8 mouse cellular contexts compared by ENCODE assay signal in genomic region chr2:84738271-84738911, GRCm38 (mm10). TPM values are rescaled to one million over a fixed set of nuclear protein-coding genes. Genes with fewer than 3 reads are reported as not detected.
A peak's percentile ranks its signal among the peaks of the same experiment; 100 is the strongest.
DNase-seq lines count a peak whose midpoint lies in the region; ATAC-seq and TF ChIP-seq lines count a peak whose summit lies in the region.

No protein-coding gene starts in this region.

- H3K4me1 ChIP-seq in embryonic facial prominence, embryonic 12.5 days: peaks cover 83% of the 10 kb centered on the region
- H3K4me1 ChIP-seq in hindbrain, postnatal 0 days (ENCODE audit: insufficient read depth, low read length): peaks cover 47% of the 10 kb centered on the region
- H3K4me1 ChIP-seq in liver, embryonic 13.5 days (replicated peaks): peaks cover 98% of the 10 kb centered on the region
- peaks cover 46% of the 10 kb centered on the region for H3K4me1 ChIP-seq in neural tube, embryonic 14.5 days (ENCODE audit: control insufficient read depth, insufficient read depth, low read length)

- ATAC-seq in embryonic facial prominence, embryonic 12.5 days (ENCODE audit: insufficient number of reproducible peaks, insufficient read depth, low FRiP score, low TSS enrichment): no peak
- ATAC-seq in hindbrain, postnatal 0 days: no peak
- ATAC-seq in liver, embryonic 13.5 days (ENCODE audit: low read depth): no peak
- no peak for ATAC-seq in neural tube, embryonic 14.5 days (ENCODE audit: low read depth)

- DNase-seq in spleen, postnatal 4 days (ENCODE audit: low spot score in 2 of 2): peak; percentile 49 to 70
- DNase-seq in spleen, postnatal 36 days (ENCODE audit: low spot score in 2 of 2): no peak
- peak; percentile 64 for DNase-seq in hindbrain, postnatal 0 days (ENCODE audit: low spot score)
- peak; percentile 48 for DNase-seq in liver, embryonic 13.5 days
- no peak for DNase-seq in left cerebral cortex, postnatal 25 days (ENCODE audit: low spot score in 2 of 2)
- DNase-seq in ovary, postnatal 36 days (ENCODE audit: low spot score): no peak

- no peaks in the 10 kb centered on the region for H3K27me3 ChIP-seq in embryonic facial prominence, embryonic 12.5 days
- H3K27me3 ChIP-seq in hindbrain, postnatal 0 days (ENCODE audit: insufficient read depth, low read length): no peaks in the 10 kb centered on the region
- peaks cover 17% of the 10 kb centered on the region for H3K27me3 ChIP-seq in liver, embryonic 13.5 days
- H3K27me3 ChIP-seq in neural tube, embryonic 14.5 days (ENCODE audit: control insufficient read depth, insufficient read depth, low read length): no peaks in the 10 kb centered on the region

- H3K9me3 ChIP-seq in embryonic facial prominence, embryonic 12.5 days: no peaks in the 10 kb centered on the region
- no peaks in the 10 kb centered on the region for H3K9me3 ChIP-seq in hindbrain, postnatal 0 days (ENCODE audit: low read length)
- H3K9me3 ChIP-seq in liver, embryonic 13.5 days (replicated peaks): no peaks in the 10 kb centered on the region
- no peaks in the 10 kb centered on the region for H3K9me3 ChIP-seq in neural tube, embryonic 14.5 days (ENCODE audit: control insufficient read depth, low read length)

- H3K27ac ChIP-seq in embryonic facial prominence, embryonic 12.5 days: peak overlapping the region; percentile 83
- no peak overlapping the region for H3K27ac ChIP-seq in hindbrain, postnatal 0 days
- H3K27ac ChIP-seq in liver, embryonic 13.5 days: peak overlapping the region; percentile 100
- no peak overlapping the region for H3K27ac ChIP-seq in neural tube, embryonic 14.5 days (ENCODE audit: low read depth, low read length)

- H3K4me2 ChIP-seq in embryonic facial prominence, embryonic 12.5 days (replicated peaks): peak overlapping the region; percentile 97
- peak overlapping the region; percentile 75 for H3K4me2 ChIP-seq in hindbrain, postnatal 0 days (ENCODE audit: low read depth, low read length)
- peak overlapping the region; percentile 86 for H3K4me2 ChIP-seq in liver, embryonic 13.5 days
- H3K4me2 ChIP-seq in neural tube, embryonic 14.5 days (ENCODE audit: low read depth, low read length): peak overlapping the region; percentile 9; the same call in 1 of the 2 replicates

- TF ChIP-seq CTCF in hindbrain, postnatal 0 days (IDR thresholded peaks at IDR 0.05; ENCODE audit: low read depth): peak; percentile 68

- 1% methylated on average over 12 of the region's 12 CpGs for WGBS in embryonic facial prominence, embryonic 12.5 days
- WGBS in hindbrain, postnatal 0 days: 3% methylated on average over 12 of the region's 12 CpGs
- 4% methylated on average over 12 of the region's 12 CpGs for WGBS in liver, embryonic 13.5 days (ENCODE audit: insufficient replicate concordance)
- 3% methylated on average over 12 of the region's 12 CpGs for WGBS in neural tube, embryonic 14.5 days

- peaks cover 14% of the 10 kb centered on the region; the same call in 1 of the 2 replicates for H3K36me3 ChIP-seq in embryonic facial prominence, embryonic 12.5 days
- H3K36me3 ChIP-seq in hindbrain, postnatal 0 days (ENCODE audit: insufficient read depth, low read length): no peaks in the 10 kb centered on the region
- H3K36me3 ChIP-seq in liver, embryonic 13.5 days: peaks cover 56% of the 10 kb centered on the region
- no peaks in the 10 kb centered on the region for H3K36me3 ChIP-seq in neural tube, embryonic 14.5 days (ENCODE audit: control insufficient read depth, insufficient read depth, low read length)

- H3K4me3 ChIP-seq in embryonic facial prominence, embryonic 12.5 days: 0 out of 2 replicates have a peak overlapping the region, but pooled peaks have one; percentile 7
- H3K4me3 ChIP-seq in hindbrain, postnatal 0 days (ENCODE audit: low read length): no peak overlapping the region; the same call in 1 of the 2 replicates
- H3K4me3 ChIP-seq in liver, embryonic 13.5 days (replicated peaks): peak overlapping the region; percentile 76
- H3K4me3 ChIP-seq in neural tube, embryonic 14.5 days (ENCODE audit: low read depth, low read length): no peak overlapping the region

- intact Hi-C loops in left cerebral cortex, postnatal 25 days (cut with DNase I): loop anchor here (10.0 kb wide), 1 partner anchor 296 kb away; the partner anchor contains the start of genes P2rx3 and Ssrp1

- H3K9ac ChIP-seq in embryonic facial prominence, embryonic 12.5 days: peak overlapping the region; percentile 19; the same call in 1 of the 2 replicates
- no peak overlapping the region for H3K9ac ChIP-seq in hindbrain, postnatal 0 days (replicated peaks; ENCODE audit: low read length)
- peak overlapping the region; percentile 90 for H3K9ac ChIP-seq in liver, embryonic 13.5 days
- no peak overlapping the region for H3K9ac ChIP-seq in neural tube, embryonic 14.5 days (replicated peaks; ENCODE audit: low read depth, low read length)

RNA-seq across cellular contexts. Expression of gene Ypel4, which starts 4.5 kb away (rescaled TPM):
- polyA plus RNA-seq in embryonic facial prominence, embryonic 12.5 days (2016; fragmentation: Nextera tagmentation; extraction: Ambion mirVana): 12.3 and 13.7 TPM in 2 replicates
- 10.0 and 16.8 TPM in 2 replicates for total RNA-seq in hindbrain, postnatal 0 days (2014; rRNA removed)
- 12.3 and 13.1 TPM in 2 replicates for polyA plus RNA-seq in hindbrain, postnatal 0 days (2015; fragmentation: Nextera tagmentation; extraction: Ambion mirVana)
- polyA plus RNA-seq in liver, embryonic 13.5 days (2015; fragmentation: Nextera tagmentation; extraction: Ambion mirVana): 57.8 and 64.2 TPM in 2 replicates
- 17.8 TPM in 2 replicates for polyA plus RNA-seq in neural tube, embryonic 14.5 days (2014; fragmentation: Nextera tagmentation; extraction: Ambion mirVana)
- 10 to 100 TPM; 66.7 to 69.0 TPM for total RNA-seq in left cerebral cortex, postnatal 25 days (2021)

RNA-seq across cellular contexts. Expression of gene Gm19426, which starts 5.1 kb away (rescaled TPM):
- 13.0 and 13.9 TPM in 2 replicates for polyA plus RNA-seq in embryonic facial prominence, embryonic 12.5 days (2016; fragmentation: Nextera tagmentation; extraction: Ambion mirVana)
- 2.9 and 4.3 TPM in 2 replicates for total RNA-seq in hindbrain, postnatal 0 days (2014; rRNA removed)
- polyA plus RNA-seq in hindbrain, postnatal 0 days (2015; fragmentation: Nextera tagmentation; extraction: Ambion mirVana): 3.8 and 6.1 TPM in 2 replicates
- polyA plus RNA-seq in liver, embryonic 13.5 days (2015; fragmentation: Nextera tagmentation; extraction: Ambion mirVana): 1.5 and 2.2 TPM in 2 replicates
- 1.7 and 2.6 TPM in 2 replicates for polyA plus RNA-seq in neural tube, embryonic 14.5 days (2014; fragmentation: Nextera tagmentation; extraction: Ambion mirVana)
- 1 to 10 TPM; 1.2 to 2.3 TPM for total RNA-seq in left cerebral cortex, postnatal 25 days (2021)

RNA-seq across cellular contexts. Expression of gene Clp1, which starts 11.2 kb away (rescaled TPM):
- polyA plus RNA-seq in embryonic facial prominence, embryonic 12.5 days (2016; fragmentation: Nextera tagmentation; extraction: Ambion mirVana): 41.9 and 43.8 TPM in 2 replicates
- total RNA-seq in hindbrain, postnatal 0 days (2014; rRNA removed): 6.3 and 14.3 TPM in 2 replicates
- polyA plus RNA-seq in hindbrain, postnatal 0 days (2015; fragmentation: Nextera tagmentation; extraction: Ambion mirVana): 11.2 and 12.0 TPM in 2 replicates
- 60.3 and 69.1 TPM in 2 replicates for polyA plus RNA-seq in liver, embryonic 13.5 days (2015; fragmentation: Nextera tagmentation; extraction: Ambion mirVana)
- polyA plus RNA-seq in neural tube, embryonic 14.5 days (2014; fragmentation: Nextera tagmentation; extraction: Ambion mirVana): 20.6 and 24.7 TPM in 2 replicates
- total RNA-seq in left cerebral cortex, postnatal 25 days (2021): 1 to 10 TPM; 8.4 to 9.3 TPM

RNA-seq across cellular contexts. Expression of gene Zdhhc5, which starts 23.4 kb away (rescaled TPM):
- 31.2 and 33.9 TPM in 2 replicates for polyA plus RNA-seq in embryonic facial prominence, embryonic 12.5 days (2016; fragmentation: Nextera tagmentation; extraction: Ambion mirVana)
- 38.2 and 41.3 TPM in 2 replicates for total RNA-seq in hindbrain, postnatal 0 days (2014; rRNA removed)
- polyA plus RNA-seq in hindbrain, postnatal 0 days (2015; fragmentation: Nextera tagmentation; extraction: Ambion mirVana): 14.6 and 16.8 TPM in 2 replicates
- 15.8 and 22.4 TPM in 2 replicates for polyA plus RNA-seq in liver, embryonic 13.5 days (2015; fragmentation: Nextera tagmentation; extraction: Ambion mirVana)
- polyA plus RNA-seq in neural tube, embryonic 14.5 days (2014; fragmentation: Nextera tagmentation; extraction: Ambion mirVana): 22.8 and 23.9 TPM in 2 replicates
- total RNA-seq in left cerebral cortex, postnatal 25 days (2021): 10 to 100 TPM; 45.2 to 50.6 TPM

RNA-seq across cellular contexts. Expression of gene Serping1, which starts 36.9 kb away (rescaled TPM):
- 24.7 and 24.9 TPM in 2 replicates for polyA plus RNA-seq in embryonic facial prominence, embryonic 12.5 days (2016; fragmentation: Nextera tagmentation; extraction: Ambion mirVana)
- 28.5 and 36.5 TPM in 2 replicates for total RNA-seq in hindbrain, postnatal 0 days (2014; rRNA removed)
- polyA plus RNA-seq in hindbrain, postnatal 0 days (2015; fragmentation: Nextera tagmentation; extraction: Ambion mirVana): 40.9 and 46.5 TPM in 2 replicates
- 34.0 and 39.6 TPM in 2 replicates for polyA plus RNA-seq in liver, embryonic 13.5 days (2015; fragmentation: Nextera tagmentation; extraction: Ambion mirVana)
- 15.7 and 34.8 TPM in 2 replicates for polyA plus RNA-seq in neural tube, embryonic 14.5 days (2014; fragmentation: Nextera tagmentation; extraction: Ambion mirVana)
- total RNA-seq in left cerebral cortex, postnatal 25 days (2021): 1 to 10 TPM; 7.3 to 7.5 TPM

Comparison
In these comparisons a context has a peak if more than half of its experiments do, and no peak if none do; other contexts are left out.
1. DNase-seq: peak in spleen, postnatal 4 days (2 of 2), hindbrain, postnatal 0 days (single experiment) and liver, embryonic 13.5 days (single experiment); none in spleen, postnatal 36 days (0 of 2), left cerebral cortex, postnatal 25 days (0 of 2) and ovary, postnatal 36 days (single experiment).
2. H3K27ac ChIP-seq: peak in embryonic facial prominence, embryonic 12.5 days (single experiment) and liver, embryonic 13.5 days (single experiment); none in hindbrain, postnatal 0 days (single experiment) and neural tube, embryonic 14.5 days (single experiment).
3. H3K4me2 ChIP-seq: peak in every context shown above with its lines; median percentile 97 in embryonic facial prominence, embryonic 12.5 days; 86 in liver, embryonic 13.5 days; 75 in hindbrain, postnatal 0 days; 9 in neural tube, embryonic 14.5 days.
4. H3K4me3 ChIP-seq: peak in embryonic facial prominence, embryonic 12.5 days (single experiment) and liver, embryonic 13.5 days (single experiment); none in hindbrain, postnatal 0 days (single experiment) and neural tube, embryonic 14.5 days (single experiment).
5. H3K9ac ChIP-seq: peak in embryonic facial prominence, embryonic 12.5 days (single experiment) and liver, embryonic 13.5 days (single experiment); none in hindbrain, postnatal 0 days (single experiment) and neural tube, embryonic 14.5 days (single experiment).